Mouse (Mus musculus) adrenal gland, adult 18-20 months (tissue): Measurements from ENCODE around the gene Ubfd1. TPM values are rescaled to one million over a fixed set of nuclear protein-coding genes. Genes with fewer than 3 reads are reported as not detected.

ENCODE experiments used
- DNase-seq, 2 experiments: peaks; one replicate each; pipeline ENCODE4 v3.0.0; 2021 to 2022; ENCODE audit warnings: low spot score in 2 of 2
- long read RNA-seq, 2 experiments: library from polyadenylated mRNA; stranded (forward); transcript quantifications; one replicate each; pipeline ENCODE4 v2.0.0; 2021
- total RNA-seq, 2 experiments: library from RNA; stranded (reverse); gene quantifications; 1 replicate in 1 of 2; 2 replicates in 1 of 2; pipeline ENCODE4 v1.2.3; 2021

Gene Ubfd1
- 10 to 100 TPM; 62.0 to 70.5 TPM for total RNA-seq
- long read RNA-seq, experiment 1, full-length matches to known transcripts, result 35 of 51 reads
- long read RNA-seq, experiment 1, partial matches to known transcripts, result 5 of 51 reads
- long read RNA-seq, experiment 1, other reads (novel, unspliced or antisense), result 11 of 51 reads
- long read RNA-seq, experiment 2, full-length matches to known transcripts, result 50 of 77 reads
- long read RNA-seq, experiment 2, partial matches to known transcripts, result 6 of 77 reads
- long read RNA-seq, experiment 2, other reads (novel, unspliced or antisense), result 21 of 77 reads

DNA sequence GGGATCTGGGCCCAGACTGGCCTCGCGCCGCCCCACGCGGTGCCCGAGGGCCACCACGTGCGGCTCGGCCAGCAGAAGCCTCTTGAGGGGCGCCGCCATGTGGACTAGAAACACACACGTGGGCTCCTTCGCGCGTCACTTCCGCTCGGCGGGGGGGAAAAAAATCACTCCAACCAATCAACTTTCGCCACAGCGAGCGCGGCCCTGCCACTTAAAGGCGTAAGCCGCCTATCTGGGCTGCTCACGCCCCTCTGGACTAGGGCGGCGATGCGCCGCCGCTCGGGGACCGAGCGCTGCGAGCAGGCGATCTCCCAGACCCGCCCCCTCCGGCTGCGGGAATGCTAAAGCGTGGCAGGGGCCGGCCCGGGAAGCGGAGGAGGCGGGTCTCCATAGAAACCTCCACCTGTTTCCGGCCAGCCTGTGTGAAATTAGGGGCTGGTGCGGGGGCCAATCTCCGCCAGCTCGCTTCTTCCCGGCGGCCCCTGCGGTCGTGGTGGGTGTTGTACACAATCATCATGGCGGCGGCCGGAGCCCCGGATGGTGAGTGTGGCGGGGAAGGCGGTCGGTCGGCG is at the start of gene Ubfd1, which contains the start of gene Ears2:
TSS of gene Ubfd1 (plus strand) at position 231 of the 572 bp plus-strand sequence.
TSS of gene Ears2 (minus strand) at position 319 of the 572 bp plus-strand sequence.
- DNase-seq, result peak; percentile 90 to 92

DNA sequence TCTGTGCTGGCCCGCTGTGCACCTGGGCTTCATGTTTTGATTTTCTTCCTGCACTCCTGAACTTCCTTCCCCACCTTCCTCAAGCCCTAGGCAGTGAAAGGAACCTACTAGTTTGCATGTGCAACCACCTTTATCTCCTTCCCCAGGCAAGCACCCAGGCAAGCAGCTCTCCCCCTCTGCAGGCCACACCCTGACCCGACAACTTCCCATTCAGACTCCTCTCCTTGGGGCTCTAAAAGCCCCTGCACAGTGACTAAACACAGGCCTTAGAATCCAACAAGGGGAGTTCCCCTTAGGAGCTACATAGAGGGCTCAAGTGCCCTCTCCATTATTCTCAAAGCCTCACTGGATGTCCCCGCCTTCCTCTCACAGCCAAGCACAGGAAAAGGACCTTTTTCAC is 48.7 kb upstream of the Ubfd1 start:
- DNase-seq, result no peak

DNA sequence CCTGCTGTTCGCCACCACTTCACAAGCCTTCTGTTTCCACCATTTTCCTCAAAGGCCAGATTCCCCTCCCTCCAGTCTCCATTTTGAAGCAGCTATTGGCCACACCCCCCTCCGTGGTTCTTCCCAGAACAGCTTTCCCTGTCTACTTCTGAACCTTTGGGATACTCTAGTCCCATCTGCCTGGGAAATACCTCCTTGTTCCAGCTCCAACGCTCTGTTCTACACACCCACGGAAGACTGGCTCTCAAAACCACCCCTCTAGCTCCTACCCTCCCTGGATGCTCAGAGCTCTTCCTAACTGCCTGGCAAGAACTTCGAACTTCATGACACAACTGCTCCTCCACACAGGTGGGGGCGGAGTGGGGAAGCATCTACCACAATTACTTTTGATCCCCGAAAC is 48.0 kb upstream of the Ubfd1 start:
- DNase-seq, result no peak

DNA sequence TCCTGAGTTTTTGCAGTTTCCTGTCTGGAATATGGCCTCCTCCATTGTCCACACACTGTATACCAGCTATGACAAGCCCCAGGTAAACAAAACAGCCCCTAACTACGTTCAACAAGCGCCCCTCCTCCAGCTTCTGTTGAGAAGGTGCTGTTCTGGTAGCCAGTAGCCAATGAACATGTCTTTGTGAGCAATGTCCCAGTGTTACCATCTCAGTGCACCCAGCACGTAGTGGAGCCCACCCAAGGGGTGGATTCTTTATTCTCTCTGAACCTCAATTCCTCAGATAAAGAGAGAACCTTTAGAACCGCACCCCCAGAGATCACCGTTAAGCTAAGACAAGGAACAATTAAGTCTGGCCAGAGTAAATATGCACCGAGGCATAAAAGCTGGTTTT is 46.7 kb upstream of the Ubfd1 start:
- DNase-seq, result no peak

DNA sequence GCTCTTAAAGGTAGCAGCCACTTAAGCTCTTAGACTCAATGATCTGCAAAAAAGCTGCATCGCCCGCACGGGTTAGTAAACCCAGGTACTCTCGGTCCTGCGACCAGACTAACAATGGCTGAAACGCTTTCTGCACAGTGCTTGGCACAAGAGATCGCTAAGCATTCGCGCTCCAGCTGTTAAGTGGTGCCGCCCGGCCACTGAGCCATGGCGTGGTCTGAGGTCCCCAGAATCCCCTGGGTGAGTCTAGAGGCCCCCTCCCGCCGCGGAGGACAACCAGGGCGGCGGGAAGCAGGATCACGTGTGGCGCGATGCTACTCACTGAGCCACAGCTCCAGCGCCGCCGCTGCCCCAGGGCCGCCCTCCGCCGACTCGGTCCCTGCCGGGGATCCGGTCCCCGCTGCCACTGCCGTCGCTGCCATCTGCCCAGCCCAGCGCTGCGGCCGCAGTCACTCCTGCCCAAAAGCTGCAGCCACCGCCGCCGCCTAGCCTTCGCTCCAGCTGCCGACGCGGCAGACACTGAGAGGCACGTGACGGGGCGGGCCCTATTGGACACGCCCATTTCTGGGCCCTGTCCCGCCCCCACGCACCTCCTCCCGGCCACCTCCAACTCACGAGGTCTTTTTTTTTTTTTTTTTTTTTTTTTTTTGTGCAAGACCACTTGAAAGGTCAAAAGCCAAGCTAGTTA is 46.2 kb upstream of the Ubfd1 start, which contains the start of gene Gga2:
TSS of gene Gga2 (minus strand) at position 556 of the 688 bp plus-strand sequence.
- DNase-seq, result peak; percentile 85 to 86

DNA sequence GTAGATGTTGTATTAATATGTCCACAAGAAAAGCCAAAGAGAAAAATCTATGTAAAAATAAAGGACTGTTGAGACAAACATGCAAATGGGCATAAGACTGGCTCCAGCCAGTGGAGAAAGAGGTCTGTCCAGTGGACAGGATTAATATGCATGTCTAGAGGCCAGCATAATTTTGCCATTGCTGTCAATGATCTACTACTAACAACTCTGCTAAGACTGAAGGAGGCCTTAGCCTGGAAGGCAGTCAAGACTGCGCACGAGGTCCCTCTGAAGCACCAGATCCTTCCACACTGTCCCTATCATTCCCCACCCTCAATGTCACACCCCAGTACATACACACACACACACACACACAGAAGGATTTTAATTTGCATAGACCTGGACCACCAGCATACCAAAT is 44.8 kb upstream of the Ubfd1 start:
- no peak for DNase-seq

DNA sequence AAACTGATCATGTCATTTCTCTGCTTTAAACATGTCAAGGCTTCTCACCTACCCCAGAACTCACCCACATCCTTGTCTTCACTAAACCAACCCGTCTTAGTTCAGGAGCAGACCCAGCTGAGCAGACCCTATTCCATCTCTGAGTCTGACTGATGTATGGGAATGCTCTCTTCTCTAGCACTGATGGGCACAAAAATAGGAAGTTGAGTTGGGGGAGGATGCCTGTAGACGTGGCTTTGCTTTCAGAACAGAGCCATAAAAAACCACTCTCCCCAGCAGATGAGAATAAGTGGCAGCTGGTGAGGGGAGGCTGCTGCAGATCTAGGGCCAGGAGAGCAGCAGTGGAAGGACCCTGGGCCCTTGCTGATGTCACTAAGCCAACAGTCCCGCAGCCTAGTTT is 33.6 kb upstream of the Ubfd1 start:
- no peak for DNase-seq

DNA sequence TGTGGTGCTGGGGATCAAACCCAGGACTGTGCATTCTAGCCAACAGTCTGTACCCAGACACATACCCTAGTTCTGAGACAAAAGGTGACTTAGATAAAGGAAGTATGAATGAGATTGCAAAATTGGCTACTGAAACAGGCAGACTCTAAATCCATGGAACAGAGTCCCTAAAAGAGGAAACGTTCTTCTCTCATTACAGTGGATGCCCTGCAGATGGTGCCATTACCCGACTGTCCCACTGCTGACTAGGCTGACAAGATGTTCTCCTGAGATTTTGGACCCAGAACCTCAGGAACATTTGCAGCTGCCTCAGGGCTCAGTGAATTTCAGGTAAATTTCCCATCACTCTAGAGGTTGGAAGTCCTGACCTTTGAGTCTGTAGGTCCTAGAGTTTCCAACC is 32.6 kb upstream of the Ubfd1 start:
- DNase-seq, result no peak

DNA sequence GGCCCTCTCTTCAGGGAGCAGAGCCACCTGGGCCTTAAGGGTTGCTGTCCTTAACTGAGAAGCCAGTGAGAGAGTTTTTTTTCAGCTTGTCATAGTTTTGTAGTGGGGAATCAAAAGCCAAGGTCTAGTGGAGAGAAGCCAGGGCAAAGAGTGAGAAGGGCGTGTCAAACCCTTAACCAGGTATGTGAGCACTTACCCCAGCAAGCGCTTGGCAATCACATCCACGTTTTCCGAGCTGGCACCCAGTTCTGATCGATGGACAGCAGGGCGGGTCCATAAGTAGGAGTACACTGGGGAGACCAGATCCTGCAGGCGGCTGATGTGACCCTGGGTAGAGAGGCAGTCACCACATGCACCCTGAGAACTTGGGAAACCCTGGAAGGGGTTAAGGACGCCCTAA is 22.9 kb upstream of the Ubfd1 start:
- DNase-seq, result no peak

DNA sequence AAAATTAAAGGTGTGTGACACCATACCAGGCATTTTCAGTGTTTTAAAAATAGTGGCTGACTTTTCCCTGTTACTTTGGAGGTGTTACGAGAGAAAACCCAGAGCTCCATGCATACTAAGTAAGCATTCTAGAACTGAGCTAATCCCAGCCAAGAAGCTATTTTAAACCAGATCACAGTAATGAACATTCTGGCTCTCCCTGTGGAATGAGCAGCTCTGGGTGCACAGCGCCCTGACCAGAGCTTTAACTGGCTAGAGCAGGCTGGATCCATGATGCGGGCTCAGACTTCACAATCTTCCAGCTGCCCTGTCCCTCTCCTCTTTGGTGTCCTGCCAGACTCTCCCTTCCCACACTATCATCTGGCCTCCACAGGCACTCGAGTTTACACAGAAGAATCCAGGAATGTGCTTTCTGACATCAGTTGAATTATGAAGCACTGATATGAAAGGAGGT is 21.8 kb upstream of the Ubfd1 start:
- DNase-seq, result no peak

DNA sequence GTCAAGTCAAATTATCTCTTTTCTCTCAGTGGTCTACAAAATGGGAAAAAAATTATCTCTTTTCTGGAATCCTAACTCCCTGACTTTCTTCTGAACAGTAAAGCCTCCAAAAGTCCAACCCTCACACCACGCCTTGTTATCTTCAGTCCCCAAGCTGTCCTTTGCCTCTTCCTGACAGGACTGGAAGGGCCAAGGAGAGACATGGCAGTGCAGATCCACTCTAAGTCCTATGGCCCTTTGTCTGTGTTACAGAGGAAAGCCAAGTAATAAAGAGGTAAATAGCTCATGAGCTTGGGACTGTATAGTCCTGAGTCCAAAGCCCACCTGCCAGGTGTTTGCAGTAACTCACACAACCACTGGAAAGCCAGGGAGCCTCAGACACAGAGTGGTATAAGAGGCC is 21.3 kb upstream of the Ubfd1 start:
- no peak for DNase-seq

DNA sequence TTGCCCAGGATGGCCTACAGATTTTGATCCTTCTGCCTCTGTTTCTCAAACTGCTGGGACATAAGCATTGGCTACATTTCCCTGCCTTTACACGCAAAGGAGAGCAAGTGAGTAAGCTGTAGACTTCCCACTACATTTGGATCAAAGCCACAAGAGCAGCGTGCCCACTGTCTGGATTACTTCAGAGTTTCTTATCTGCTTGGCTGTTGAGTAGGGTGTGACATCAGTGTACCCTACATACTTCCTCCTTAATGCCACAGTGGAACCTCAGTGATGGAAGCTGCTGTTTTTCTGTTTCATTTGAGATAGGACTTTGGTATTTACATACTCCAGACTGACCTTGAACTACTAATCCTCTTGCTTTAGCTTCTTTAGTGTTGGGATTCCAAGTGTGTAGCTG is 20.2 kb upstream of the Ubfd1 start:
- no peak for DNase-seq

DNA sequence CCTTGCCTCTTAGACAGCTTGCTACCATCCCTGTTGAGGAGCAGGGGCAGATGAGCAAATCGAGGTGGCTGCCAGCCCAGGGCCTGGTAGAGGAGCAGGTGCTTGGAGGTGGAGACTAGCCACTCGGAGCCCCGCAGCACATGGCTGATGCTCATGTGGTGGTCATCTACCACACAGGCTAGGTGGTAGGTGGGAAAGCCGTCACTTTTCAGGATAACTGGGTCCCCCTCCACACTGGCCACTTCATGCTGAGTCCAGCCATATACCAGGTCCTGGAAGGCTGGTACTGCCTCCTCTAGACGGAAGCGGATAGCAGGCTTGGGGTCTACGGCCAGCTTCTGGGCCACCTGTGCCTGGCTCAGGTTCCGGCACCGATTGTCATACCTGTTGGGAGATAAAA is 18.8 kb upstream of the Ubfd1 start:
- no peak for DNase-seq

DNA sequence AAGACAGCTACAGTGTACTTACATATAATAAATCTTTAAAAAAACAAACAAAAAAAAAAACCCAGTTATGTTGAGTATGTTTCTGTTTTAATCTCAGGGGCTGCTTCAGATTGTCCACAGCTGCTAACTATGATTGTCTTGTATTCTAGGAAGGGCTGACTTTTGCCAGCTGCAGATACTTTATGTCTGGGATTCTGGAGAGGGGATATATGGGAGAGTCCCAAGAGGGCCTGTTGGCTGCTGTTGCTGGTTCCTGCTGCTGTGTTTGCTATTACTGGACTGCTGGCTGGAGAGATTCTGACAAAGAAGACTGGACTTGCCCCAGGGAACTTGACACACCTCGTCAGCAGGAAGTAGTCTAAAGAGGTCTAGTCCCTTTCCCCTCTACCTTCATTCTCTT is 16.1 kb upstream of the Ubfd1 start:
- no peak for DNase-seq

DNA sequence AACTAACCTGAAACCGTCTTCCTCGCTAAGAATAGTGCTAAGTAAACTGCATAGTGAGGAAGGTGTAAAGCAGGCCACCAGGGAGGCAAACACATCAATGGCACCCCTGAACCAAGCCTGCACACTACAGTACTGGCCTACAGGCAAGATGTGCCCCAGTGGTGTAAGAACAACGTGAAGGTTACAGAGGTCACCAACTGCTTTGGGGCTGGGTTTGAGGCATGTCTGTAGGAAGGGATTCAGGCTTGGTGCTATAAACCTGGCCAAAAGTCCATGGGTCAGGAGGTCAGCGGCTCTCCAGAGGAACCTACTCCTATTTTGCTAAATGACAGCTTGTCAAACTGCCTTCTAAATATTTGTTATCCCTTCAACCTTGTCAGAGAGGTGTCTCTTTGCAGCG is 10.3 kb upstream of the Ubfd1 start:
- DNase-seq, result no peak

DNA sequence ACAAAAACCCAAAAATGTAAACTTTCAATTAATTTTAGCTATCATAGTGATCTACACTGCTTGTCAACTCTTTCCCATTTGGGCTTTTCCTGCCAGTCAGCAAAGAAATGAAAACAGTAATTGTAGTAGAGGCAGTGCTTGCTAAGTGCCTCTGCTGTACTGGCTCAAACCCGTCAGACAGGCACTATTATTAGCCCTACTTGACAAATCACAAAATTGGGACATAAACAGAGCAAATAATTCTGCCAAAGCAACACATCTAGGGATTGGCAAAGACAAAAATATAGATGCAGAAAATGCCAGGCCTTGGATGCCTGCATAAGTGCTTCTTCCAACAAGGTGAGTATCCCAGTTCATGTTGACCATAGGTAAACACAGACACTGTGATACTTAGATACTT is 1.3 kb upstream of the Ubfd1 start:
- DNase-seq, result no peak

DNA sequence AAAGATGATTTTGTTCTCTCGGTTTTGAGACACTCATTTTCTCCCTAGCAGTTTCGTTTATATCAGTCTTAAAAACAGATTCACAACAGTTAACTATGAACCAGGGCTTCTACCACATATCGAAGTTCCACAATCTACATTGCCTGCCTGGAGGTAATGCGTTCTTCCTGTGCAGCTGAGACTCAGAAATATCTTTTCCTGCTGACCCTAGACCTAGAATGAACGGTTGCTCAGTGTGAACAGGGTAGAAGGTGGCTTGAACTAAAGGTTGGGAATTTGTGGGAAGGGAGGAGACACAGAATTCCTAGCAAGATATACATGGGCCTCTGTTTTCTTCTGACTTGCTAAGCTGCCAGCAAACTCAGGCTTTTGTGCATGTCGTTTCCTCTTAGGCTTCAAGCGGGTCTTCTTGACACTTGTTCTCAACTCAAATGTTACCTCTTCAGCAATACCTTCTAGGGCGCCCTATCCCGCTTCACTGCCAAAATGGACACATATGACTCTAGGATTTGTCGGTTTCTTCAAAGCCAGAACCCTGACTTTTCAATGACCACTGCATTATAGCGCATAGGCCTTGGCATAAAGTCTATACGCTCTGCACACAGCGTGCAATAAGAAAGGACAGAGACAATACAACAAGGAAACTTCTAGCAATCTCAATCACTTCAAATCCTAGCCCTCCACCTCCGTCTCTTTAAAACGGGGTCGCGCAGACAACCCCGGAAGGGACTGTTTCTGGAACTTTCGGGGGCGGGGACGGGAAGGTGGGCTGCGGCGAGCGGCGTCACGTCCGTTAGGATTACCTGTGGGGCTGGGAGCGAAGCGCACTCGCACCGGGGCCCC is 652 bp upstream of the Ubfd1 start:
- no peak for DNase-seq

DNA sequence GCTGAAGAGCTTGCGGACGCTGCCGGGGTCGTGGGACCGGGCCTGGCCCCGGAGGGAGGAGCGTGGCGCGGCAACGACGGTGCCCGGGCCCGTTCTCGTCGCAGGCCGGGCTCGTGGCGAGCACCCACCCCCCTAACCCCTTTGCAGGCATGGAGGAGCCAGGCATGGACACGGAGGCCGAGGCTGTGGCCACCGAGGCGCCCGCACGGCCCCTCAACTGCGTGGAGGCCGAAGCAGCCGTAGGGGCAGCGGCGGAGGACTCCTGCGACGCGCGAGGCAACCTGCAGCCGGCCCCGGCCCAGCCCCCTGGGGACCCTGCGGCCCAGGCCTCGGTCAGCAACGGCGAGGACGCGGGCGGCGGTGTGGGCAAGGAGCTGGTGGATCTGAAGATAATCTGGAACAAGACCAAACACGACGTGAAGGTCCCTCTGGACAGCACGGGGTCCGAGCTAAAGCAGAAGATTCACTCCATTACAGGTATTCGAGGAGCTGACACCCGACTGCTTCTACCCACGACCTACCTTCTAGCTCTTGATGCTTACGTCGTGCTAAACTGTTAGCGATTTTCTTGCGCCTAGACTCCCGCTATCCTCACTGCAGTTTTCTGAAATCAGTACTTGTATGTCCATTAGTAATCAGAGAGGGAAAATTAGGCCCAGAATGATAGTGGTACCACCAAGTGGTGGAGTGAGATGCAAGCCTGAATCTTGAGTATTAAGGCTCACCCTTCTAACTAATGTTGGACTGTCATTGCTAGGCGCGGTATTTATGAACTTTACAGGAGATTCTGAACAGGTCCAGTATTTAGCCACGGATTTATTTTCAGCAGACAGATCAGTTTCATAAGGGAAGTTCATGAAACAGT is 774 bp downstream of the Ubfd1 start:
- DNase-seq, result no peak

DNA sequence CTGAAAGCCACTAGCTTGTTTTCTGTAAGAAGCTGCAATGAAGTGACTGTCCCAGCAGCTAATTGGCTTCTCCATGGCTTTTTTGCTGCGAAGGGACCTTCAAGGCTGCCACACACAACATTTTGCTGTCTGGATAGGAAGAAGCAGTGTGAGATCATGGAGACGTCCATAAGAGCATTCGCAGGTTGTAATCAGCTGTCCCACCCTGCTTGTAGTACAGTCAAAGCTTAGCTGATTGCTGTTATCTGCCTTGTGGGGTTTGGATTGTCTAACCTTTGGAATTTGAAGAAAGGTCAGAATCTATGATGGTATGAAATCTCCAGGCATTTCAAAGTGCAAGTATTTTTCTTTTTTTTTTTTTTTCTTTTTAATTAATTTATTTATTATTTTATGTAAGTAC is 7.4 kb downstream of the Ubfd1 start:
- no peak for DNase-seq

DNA sequence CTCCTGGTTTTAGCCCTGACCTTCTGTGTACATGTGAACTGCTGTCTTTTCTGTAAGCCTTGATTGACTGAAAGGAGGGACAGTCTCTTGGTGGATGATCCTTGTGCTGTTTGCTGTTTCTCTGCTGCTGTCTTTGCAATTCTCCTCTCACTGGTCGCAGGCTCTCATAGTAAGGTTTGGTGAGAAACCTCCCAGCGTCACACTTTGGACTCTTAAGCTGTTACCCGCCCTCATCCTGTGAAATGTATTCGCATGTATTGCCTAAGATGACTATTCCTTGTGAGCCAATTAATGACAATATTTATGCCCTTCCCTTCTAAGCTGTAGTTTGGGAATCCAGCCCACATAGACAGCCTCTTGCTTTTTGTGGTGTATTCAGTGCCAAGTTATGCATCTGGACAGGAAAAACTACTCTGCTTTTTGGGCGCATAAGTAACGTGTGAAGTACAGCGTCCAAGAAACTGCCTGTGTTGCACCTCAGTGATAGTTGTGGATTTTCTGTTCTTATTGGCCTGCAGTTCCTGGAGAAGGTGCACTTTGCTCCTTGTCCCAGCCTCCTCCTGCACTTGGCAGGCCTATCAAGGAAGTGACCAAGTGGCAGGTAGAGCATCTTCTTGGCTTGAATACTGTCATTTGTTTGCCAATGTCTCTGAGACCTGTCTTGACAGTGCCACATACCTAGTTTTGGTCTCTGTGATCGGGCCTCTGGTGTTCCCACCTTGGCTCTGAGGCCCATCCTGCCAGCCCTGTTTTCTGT is 13.0 kb downstream of the Ubfd1 start:
- DNase-seq, result no peak
